Mouse (Mus musculus) liver, adult 2 months (tissue): ENCODE results near the gene Pde4d. TPM values are rescaled to one million over a fixed set of nuclear protein-coding genes. Genes with fewer than 3 reads are reported as not detected.

ENCODE experiments used
- DNase-seq: peaks from one replicate; pipeline ENCODE4 v3.0.0-alpha.2; 2011; ENCODE audit warnings: low read depth, low spot score; ENCODE audit errors: extremely low read depth
- H3K27ac ChIP-seq: fragments of 200-500 bp; replicated peaks from 2 replicates; pipeline ENCODE4 v1.5.1; 2012; ENCODE audit warnings: low read depth, mild to moderate bottlenecking, control low read depth, inconsistent platforms, low read length; ENCODE audit not compliant: insufficient read depth
- H3K27me3 ChIP-seq: fragments of 200-500 bp; 2 replicates; pipeline ENCODE4 v1.6.1; 2012; ENCODE audit warnings: mild to moderate bottlenecking, moderate library complexity, low read length, inconsistent platforms; ENCODE audit not compliant: control insufficient read depth, insufficient read depth
- H3K36me3 ChIP-seq: fragments of 200-500 bp; 2 replicates; pipeline ENCODE4 v1.6.1; 2012; ENCODE audit warnings: low read length, inconsistent platforms; ENCODE audit not compliant: control insufficient read depth, insufficient read depth
- H3K4me1 ChIP-seq: fragments of 200-500 bp; 2 replicates; pipeline ENCODE4 v1.6.1; 2011; ENCODE audit warnings: low read length; ENCODE audit not compliant: control insufficient read depth, insufficient read depth
- H3K4me3 ChIP-seq: fragments of 200-500 bp; 2 replicates; pipeline ENCODE4 v1.5.1; 2011; ENCODE audit warnings: low read depth, mild to moderate bottlenecking, control low read depth, low read length, moderate library complexity; ENCODE audit not compliant: insufficient read depth
- H3K79me2 ChIP-seq: fragments of 200-500 bp; 2 replicates; pipeline ENCODE4 v1.6.1; 2012; ENCODE audit warnings: inconsistent platforms, mild to moderate bottlenecking, low read length, moderate library complexity; ENCODE audit not compliant: control insufficient read depth, insufficient read depth
- H3K9ac ChIP-seq: fragments of 200-500 bp; 2 replicates; pipeline ENCODE4 v1.6.1; 2012; ENCODE audit warnings: low read depth, mild to moderate bottlenecking, control low read depth, inconsistent platforms, low read length
- CTCF ChIP-seq: fragments of 200-500 bp; IDR thresholded peaks from 2 replicates; pipeline ENCODE4 v1.5.1; 2011; ENCODE audit warnings: low read depth, low read length, control low read depth
- POLR2A ChIP-seq: fragments of 200-500 bp; IDR thresholded peaks from 2 replicates; pipeline ENCODE4 v1.6.1; 2011; ENCODE audit warnings: low read length, control low read depth; ENCODE audit not compliant: insufficient read depth; ENCODE audit errors: extremely low read depth
- WGBS: fragments of 180-500 bp; shearing (Covaris S2); methylation state at CpG from one replicate; pipeline ENCODE4 v1.1.7; 2018; 5-methylcytosine and 5-hydroxymethylcytosine counted together
- polyA plus RNA-seq: library from polyadenylated mRNA; depleted of rRNA; stranded (reverse); fragments of >200 nt; gene quantifications from 2 replicates; pipeline ENCODE4 v1.2.3, GENCODE M21; 2012
- total RNA-seq: library from RNA; depleted of rRNA; stranded (reverse); fragments of >200 nt; gene quantifications from 2 replicates; pipeline ENCODE4 v1.2.3, GENCODE M21; 2014

Pde4d gene
- total and polyA plus RNA-seq, 2 experiments, result 2.3 to 13.6 TPM

DNA sequence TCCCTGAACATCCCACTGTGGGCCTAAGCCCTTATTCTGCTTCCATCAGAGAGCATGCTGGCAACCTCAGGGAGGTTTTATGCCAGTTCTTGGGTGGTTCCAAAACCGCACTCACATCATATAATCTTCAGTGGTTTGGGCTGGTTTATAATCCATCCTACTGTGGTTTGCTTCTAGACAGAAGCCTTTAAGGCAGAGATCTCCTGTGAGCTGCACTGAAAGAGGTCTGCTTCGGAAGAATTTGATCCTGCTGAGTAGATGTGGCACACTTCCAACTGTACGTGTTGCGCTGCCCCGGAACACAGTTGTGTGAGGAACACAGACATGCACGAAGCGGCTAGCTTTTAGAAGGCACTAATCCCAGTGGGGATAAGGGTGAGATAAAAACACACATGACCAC lies 236.1 kb downstream of the Pde4d start:
- DNase-seq, result no peak

DNA sequence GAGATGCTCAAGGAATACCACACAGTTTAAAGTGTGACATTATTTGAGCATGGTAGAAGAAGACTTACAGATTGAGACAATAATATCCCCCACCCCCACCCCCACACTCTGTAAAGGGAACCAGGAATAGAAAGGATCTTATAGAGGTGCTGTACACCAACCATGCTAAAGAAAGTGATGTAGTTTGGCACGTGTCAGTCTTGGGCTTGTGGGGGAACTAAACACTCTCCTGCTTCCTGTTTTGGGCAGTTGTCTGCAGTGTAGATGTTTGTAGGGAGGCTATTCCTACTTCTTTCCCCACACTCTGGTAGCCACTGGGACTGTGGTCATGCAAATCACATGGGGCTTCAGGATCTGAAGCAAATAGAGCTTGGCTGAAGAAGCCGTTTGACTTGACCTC lies 236.5 kb downstream of the Pde4d start:
- H3K4me1 ChIP-seq, result no peaks in the 10 kb centered on the region
- no peak overlapping the region for H3K9ac ChIP-seq
- H3K27me3 ChIP-seq, result no peaks in the 10 kb centered on the region
- no peaks in the 10 kb centered on the region for H3K79me2 ChIP-seq
- no peak overlapping the region for H3K27ac ChIP-seq
- no peaks in the 10 kb centered on the region for H3K36me3 ChIP-seq
- no peak overlapping the region for H3K4me3 ChIP-seq
- 58% methylated on average over 2 of the region's 2 CpGs for WGBS
- no peak for DNase-seq
- TF ChIP-seq POLR2A (no peak), CTCF (no peak)

More for the DNA sequence above, 236.1 kb downstream of the Pde4d start:
- no peaks in the 10 kb centered on the region for H3K79me2 ChIP-seq
- no peaks in the 10 kb centered on the region for H3K4me1 ChIP-seq
- no peaks in the 10 kb centered on the region for H3K36me3 ChIP-seq
- H3K27ac ChIP-seq, result no peak overlapping the region
- WGBS, result 84% methylated on average over 7 of the region's 7 CpGs
- H3K9ac ChIP-seq, result no peak overlapping the region
- TF ChIP-seq POLR2A (no peak), CTCF (no peak)
- no peaks in the 10 kb centered on the region for H3K27me3 ChIP-seq
- no peak overlapping the region for H3K4me3 ChIP-seq

DNA sequence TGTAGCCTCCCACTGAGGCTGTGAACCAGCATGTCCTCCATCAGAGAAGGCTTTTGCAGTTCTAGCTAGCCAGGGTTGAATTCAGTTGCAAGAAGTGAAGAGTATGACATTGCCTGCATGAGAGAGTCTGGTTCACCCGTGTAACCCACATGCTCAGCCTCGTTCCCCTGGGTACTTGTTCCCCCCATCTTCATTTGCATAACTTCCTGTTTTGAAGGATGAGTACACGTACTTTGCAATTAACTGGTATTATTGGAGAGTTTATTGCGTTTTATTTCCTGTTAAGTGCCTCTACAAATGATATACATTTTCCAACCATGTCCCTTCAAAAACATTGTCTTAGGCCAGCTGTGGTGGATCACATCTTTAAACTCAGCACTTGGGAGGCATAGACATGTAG lies 237.1 kb downstream of the Pde4d start:
- H3K27ac ChIP-seq, result no peak overlapping the region
- no peaks in the 10 kb centered on the region for H3K27me3 ChIP-seq
- DNase-seq, result no peak
- H3K79me2 ChIP-seq, result no peaks in the 10 kb centered on the region
- H3K4me3 ChIP-seq, result no peak overlapping the region
- H3K4me1 ChIP-seq, result no peaks in the 10 kb centered on the region
- WGBS, result 70% methylated on average over 4 of the region's 4 CpGs
- TF ChIP-seq CTCF (no peak), POLR2A (no peak)
- H3K36me3 ChIP-seq, result no peaks in the 10 kb centered on the region
- H3K9ac ChIP-seq, result no peak overlapping the region

- WGBS, result 82% methylated on average over 12 of the region's 12 CpGs
- no peaks in the 10 kb centered on the region for H3K79me2 ChIP-seq
- no peaks in the 10 kb centered on the region for H3K27me3 ChIP-seq
- H3K4me1 ChIP-seq, result no peaks in the 10 kb centered on the region
- no peak overlapping the region for H3K9ac ChIP-seq
- TF ChIP-seq CTCF (no peak), POLR2A (no peak)
- H3K27ac ChIP-seq, result no peak overlapping the region
- no peak overlapping the region for H3K4me3 ChIP-seq
- H3K36me3 ChIP-seq, result no peaks in the 10 kb centered on the region
- DNase-seq, result no peak
Observed at GRCm38 (mm10) chr13:108692883-108693550, 243.3 kb downstream of the Pde4d start.

DNA sequence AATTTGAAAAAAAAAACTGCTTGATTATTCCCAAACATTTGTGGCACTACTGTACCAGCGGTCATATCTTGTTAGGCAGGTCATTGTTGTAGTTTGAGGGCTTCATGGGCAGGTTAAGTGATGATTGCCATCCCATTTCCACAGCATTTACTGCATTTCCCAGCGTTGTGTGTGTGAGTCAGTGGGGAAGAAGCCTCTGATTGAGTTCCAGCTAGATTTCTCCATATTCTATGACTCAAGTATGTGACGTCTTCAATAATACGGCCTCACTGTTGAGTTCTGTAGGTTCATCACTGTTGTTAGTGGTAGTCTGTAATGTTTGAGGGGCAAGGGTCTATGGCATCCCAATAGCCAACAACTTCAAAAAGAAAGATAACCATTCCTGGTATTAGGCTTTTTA lies 255.7 kb downstream of the Pde4d start:
- no peak for DNase-seq
- no peak overlapping the region for H3K9ac ChIP-seq
- no peak for TF ChIP-seq POLR2A
- no peak for TF ChIP-seq CTCF
- no peak overlapping the region for H3K4me3 ChIP-seq
- H3K36me3 ChIP-seq, result no peaks in the 10 kb centered on the region
- WGBS, result 84% methylated on average over 4 of the region's 4 CpGs
- no peak overlapping the region for H3K27ac ChIP-seq
- H3K4me1 ChIP-seq, result peaks cover 2% of the 10 kb centered on the region; the same call in 1 of the 2 replicates
- H3K79me2 ChIP-seq, result no peaks in the 10 kb centered on the region
- no peaks in the 10 kb centered on the region for H3K27me3 ChIP-seq

- Histone ChIP-seq H3K27ac (no peak overlapping the region), H3K4me1 (no peaks in the 10 kb centered on the region), H3K4me3 (no peak overlapping the region), H3K27me3 (no peaks in the 10 kb centered on the region), H3K79me2 (no peaks in the 10 kb centered on the region), H3K36me3 (no peaks in the 10 kb centered on the region), H3K9ac (no peak overlapping the region)
- 79% methylated on average over 3 of the region's 3 CpGs for WGBS
- no peak for DNase-seq
- TF ChIP-seq POLR2A, result no peak
- TF ChIP-seq CTCF, result no peak
Observed at GRCm38 (mm10) chr13:108714032-108714431, 264.3 kb downstream of the Pde4d start.
